Mouse (Mus musculus) liver, embryonic 13.5 days (tissue): ENCODE results near the gene Kazn. TPM values are rescaled to one million over a fixed set of nuclear protein-coding genes. Genes with fewer than 3 reads are reported as not detected.
A peak's percentile ranks its signal among the peaks of the same experiment; 100 is the strongest.

Experiments used
- ATAC-seq: fragments of 200-750 bp; cut with Nextera tagmentation; 2 replicates; pipeline ENCODE4 v1.8.0; 2017; ENCODE audit warnings: low read depth, mild to moderate bottlenecking, moderate number of reproducible peaks, moderate library complexity
- DNase-seq: peaks from one replicate; pipeline ENCODE4 v3.0.0; 2022
- H3K27ac ChIP-seq: fragments of 300-500 bp; sonication (generic); 2 replicates; pipeline ENCODE4 v1.5.1; 2015; ENCODE audit warnings: moderate library complexity, mild to moderate bottlenecking, inconsistent platforms
- H3K27me3 ChIP-seq: fragments of 300-500 bp; sonication (generic); 2 replicates; pipeline ENCODE4 v1.6.1; 2015; ENCODE audit warnings: mild to moderate bottlenecking, inconsistent platforms
- H3K36me3 ChIP-seq: fragments of 300-500 bp; sonication (generic); 2 replicates; pipeline ENCODE4 v1.6.1; 2015; ENCODE audit warnings: mild to moderate bottlenecking, inconsistent platforms
- H3K4me1 ChIP-seq: fragments of 300-500 bp; sonication (generic); replicated peaks from 2 replicates; pipeline ENCODE4 v1.6.1; 2015; ENCODE audit warnings: inconsistent platforms
- H3K4me2 ChIP-seq: fragments of 300-500 bp; sonication (generic); 2 replicates; pipeline ENCODE4 v1.6.1; 2015; ENCODE audit warnings: inconsistent platforms, mild to moderate bottlenecking, moderate library complexity
- H3K4me3 ChIP-seq: fragments of 300-500 bp; sonication (generic); replicated peaks from 2 replicates; pipeline ENCODE4 v1.5.1; 2015; ENCODE audit warnings: mild to moderate bottlenecking, inconsistent platforms
- H3K9ac ChIP-seq: fragments of 300-500 bp; sonication (generic); 2 replicates; pipeline ENCODE4 v1.6.1; 2015; ENCODE audit warnings: mild to moderate bottlenecking, inconsistent platforms
- H3K9me3 ChIP-seq: fragments of 300-500 bp; sonication (generic); replicated peaks from 2 replicates; pipeline ENCODE4 v1.6.1; 2016; ENCODE audit warnings: inconsistent platforms
- WGBS: fragments of 180-500 bp; shearing (Covaris S2); methylation state at CpG from one replicate; pipeline ENCODE4 v1.1.7; 2015; ENCODE audit not compliant: insufficient replicate concordance; 5-methylcytosine and 5-hydroxymethylcytosine counted together
- polyA plus RNA-seq: library from polyadenylated mRNA; unstranded; fragments of >200 nt; fragmentation: Nextera tagmentation; extraction: Ambion mirVana; gene quantifications from 2 replicates; pipeline ENCODE4 v1.2.1, GENCODE M21; 2015

The Kazn gene
- polyA plus RNA-seq, 1 experiment from 2014 or later = 0.65 TPM

DNA sequence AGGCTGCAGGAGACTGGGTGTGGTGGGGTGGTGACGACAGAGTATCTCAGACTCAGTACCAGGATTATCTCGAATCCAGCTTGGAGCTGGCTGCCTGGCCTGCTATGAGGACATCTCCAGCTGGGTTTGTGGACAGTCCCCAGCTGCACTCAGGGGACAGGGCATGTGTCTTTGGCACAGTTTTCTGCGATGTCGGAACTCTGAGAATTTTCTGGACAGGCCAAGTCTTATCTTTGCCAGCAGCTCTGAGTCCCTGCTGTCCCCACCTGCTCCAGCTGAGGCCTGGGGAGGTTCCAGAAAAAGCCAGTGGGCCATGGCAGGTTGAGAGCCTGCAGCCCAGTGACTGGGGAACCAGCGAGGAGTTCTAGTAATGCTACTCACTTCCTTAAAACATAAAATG, 82.7 kb downstream of the Kazn start:
- DNase-seq (no peak), ATAC-seq (no peak)
- H3K4me3 ChIP-seq = no peak overlapping the region
- H3K36me3 ChIP-seq = no peaks in the 10 kb centered on the region
- H3K9ac ChIP-seq = no peak overlapping the region
- H3K27ac ChIP-seq = no peak overlapping the region
- 76% methylated on average over 5 of the region's 5 CpGs for WGBS
- no peaks in the 10 kb centered on the region for H3K27me3 ChIP-seq
- 0 out of 2 replicates have a peak, but pooled peaks cover under 1% of the 10 kb centered on the region for H3K9me3 ChIP-seq
- no peak overlapping the region for H3K4me2 ChIP-seq
- no peaks in the 10 kb centered on the region for H3K4me1 ChIP-seq

DNA sequence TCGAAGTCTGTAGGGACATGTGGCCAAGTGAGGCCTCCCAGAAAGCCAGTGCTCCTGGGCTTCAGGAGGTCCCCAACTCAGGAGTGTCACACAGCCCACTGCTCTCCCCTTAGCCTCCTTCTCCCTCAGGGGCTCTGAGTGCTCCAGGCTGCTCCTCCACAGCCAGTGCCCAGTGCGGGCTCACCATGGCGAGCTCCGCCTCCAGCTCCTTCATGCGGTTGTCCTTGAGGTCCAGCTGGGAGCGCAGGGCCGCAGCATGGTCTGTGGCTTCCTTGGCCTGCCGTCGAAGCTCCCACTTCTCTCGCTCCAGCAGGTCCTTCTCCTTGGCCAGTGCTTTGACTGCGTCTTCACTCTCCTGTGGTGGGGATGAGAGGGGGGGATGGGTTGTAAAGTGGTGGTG, 85.0 kb downstream of the Kazn start:
- Histone ChIP-seq H3K4me2 (no peak overlapping the region), H3K9ac (no peak overlapping the region), H3K36me3 (no peaks in the 10 kb centered on the region), H3K4me1 (no peaks in the 10 kb centered on the region), H3K9me3 (no peaks in the 10 kb centered on the region), H3K27ac (no peak overlapping the region), H3K4me3 (no peak overlapping the region), H3K27me3 (no peaks in the 10 kb centered on the region)
- WGBS = 70% methylated on average over 11 of the region's 11 CpGs
- ATAC-seq = no peak
- no peak for DNase-seq

DNA sequence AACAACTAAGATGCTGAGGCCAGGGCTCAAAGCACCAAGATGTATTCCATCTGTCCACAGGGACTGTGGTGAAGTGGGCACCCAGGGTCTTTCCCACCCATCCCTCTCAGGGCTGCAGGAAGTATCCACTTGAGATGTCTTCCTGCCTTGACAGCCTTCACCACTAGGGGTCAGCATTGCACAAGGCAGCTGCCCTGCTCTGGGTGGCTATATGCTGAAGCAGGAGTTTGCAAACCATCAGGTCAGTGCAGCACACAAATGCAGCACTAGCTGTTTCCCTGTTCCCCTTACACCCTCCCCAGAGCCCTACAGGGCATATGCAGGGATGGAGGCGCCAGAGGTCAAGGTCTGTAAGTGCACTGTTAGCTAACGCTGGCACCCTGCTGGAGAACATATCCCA, 85.7 kb downstream of the Kazn start:
- H3K4me2 ChIP-seq = no peak overlapping the region
- no peaks in the 10 kb centered on the region for H3K27me3 ChIP-seq
- no peaks in the 10 kb centered on the region for H3K9me3 ChIP-seq
- ATAC-seq (peak; percentile 48), DNase-seq (peak; percentile 46)
- H3K36me3 ChIP-seq = no peaks in the 10 kb centered on the region
- H3K4me1 ChIP-seq = no peaks in the 10 kb centered on the region
- no peak overlapping the region for H3K9ac ChIP-seq
- no peak overlapping the region for H3K27ac ChIP-seq
- WGBS = 16% methylated on average over 2 of the region's 2 CpGs
- no peak overlapping the region for H3K4me3 ChIP-seq

DNA sequence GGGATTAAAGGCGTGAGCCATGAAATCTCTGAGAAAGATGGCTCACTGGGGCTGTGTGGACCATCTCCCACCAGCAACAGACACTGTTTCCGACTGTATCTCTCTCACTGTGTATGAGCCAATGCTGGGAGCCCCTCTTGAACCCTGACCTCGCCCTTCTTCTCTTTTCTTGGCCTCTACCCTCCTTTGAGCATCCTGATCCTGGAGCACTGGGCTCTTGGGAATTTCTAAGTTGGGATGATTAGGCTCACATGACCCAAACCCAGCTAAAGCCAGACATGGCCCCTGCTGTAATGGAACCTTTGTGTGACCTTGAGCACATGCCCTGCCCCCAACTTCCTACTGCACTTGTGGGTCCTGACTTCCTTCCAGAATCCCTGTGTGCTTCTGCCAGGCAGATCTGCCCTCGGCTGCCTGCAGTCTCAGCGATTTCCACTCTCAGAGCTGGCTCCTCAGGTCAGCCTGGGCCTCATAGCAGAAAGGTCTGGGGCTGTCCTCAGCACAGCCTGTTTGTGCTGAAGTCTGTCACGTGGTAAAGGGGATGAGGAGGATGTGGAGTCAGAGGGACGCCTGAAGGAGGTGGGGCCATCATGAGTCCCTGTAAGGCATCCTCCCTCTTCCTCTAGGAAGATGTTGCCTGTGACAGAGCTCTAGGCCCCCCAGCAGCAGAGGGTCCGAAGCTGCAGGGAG, 86.3 kb downstream of the Kazn start:
- H3K36me3 ChIP-seq = no peaks in the 10 kb centered on the region; the same call in 1 of the 2 replicates
- no peak overlapping the region for H3K4me2 ChIP-seq
- H3K9ac ChIP-seq = no peak overlapping the region
- no peak overlapping the region for H3K4me3 ChIP-seq
- H3K27ac ChIP-seq = no peak overlapping the region
- H3K4me1 ChIP-seq = no peaks in the 10 kb centered on the region
- ATAC-seq = peak; percentile 56
- no peak for DNase-seq
- H3K27me3 ChIP-seq = no peaks in the 10 kb centered on the region
- 37% methylated on average over 8 of the region's 8 CpGs for WGBS
- no peaks in the 10 kb centered on the region for H3K9me3 ChIP-seq

DNA sequence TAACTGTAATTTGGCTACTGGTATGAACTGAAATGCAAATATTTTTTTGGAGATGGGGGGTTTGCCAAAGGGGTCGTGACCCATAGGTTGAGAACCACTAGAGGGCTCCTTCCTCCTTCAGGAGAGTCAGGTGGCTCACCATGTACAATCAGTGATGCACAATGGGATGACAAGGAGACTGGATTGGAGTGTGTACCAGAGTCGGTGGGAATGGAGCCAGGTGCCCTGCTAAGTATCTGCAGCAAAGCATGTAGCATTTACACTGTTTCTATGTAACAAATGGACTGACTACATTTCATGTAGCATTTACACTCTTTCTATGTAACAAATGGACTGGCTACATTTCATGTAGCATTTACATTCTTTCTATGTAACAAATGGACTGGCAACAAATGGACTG, 89.1 kb downstream of the Kazn start:
- H3K4me2 ChIP-seq = no peak overlapping the region
- WGBS = 48% methylated on average over 2 of the region's 2 CpGs
- no peaks in the 10 kb centered on the region for H3K4me1 ChIP-seq
- ATAC-seq (no peak), DNase-seq (no peak)
- H3K4me3 ChIP-seq = no peak overlapping the region
- H3K9ac ChIP-seq = no peak overlapping the region
- no peak overlapping the region for H3K27ac ChIP-seq
- H3K9me3 ChIP-seq = no peaks in the 10 kb centered on the region
- no peaks in the 10 kb centered on the region for H3K27me3 ChIP-seq
- peaks cover 3% of the 10 kb centered on the region; the same call in 1 of the 2 replicates for H3K36me3 ChIP-seq

DNA sequence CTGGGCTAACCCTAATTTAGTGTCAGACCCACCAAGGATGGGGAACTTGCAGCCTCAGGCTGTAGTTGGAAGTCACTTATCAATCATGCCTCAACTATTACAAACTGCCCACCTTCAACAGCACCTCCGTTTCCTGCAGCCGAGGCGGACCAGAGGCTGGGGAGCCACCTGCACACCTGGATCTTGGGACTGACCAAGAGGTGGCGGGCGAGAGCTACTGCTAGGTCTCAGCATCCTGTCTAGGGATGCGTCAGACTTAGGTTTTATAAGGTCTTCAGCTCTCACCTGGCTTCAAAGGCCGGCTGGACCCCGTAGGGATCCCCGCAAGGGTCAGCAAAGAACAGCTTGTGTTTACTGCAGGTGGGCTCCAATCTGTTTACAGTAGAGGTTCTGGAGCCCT, 90.0 kb downstream of the Kazn start:
- no peaks in the 10 kb centered on the region for H3K9me3 ChIP-seq
- no peaks in the 10 kb centered on the region for H3K4me1 ChIP-seq
- no peak overlapping the region for H3K27ac ChIP-seq
- H3K9ac ChIP-seq = no peak overlapping the region
- no peaks in the 10 kb centered on the region for H3K27me3 ChIP-seq
- H3K4me3 ChIP-seq = no peak overlapping the region
- H3K36me3 ChIP-seq = peaks cover 3% of the 10 kb centered on the region; the same call in 1 of the 2 replicates
- no peak for ATAC-seq
- no peak overlapping the region for H3K4me2 ChIP-seq
- no peak for DNase-seq
- WGBS = 70% methylated on average over 9 of the region's 9 CpGs

DNA sequence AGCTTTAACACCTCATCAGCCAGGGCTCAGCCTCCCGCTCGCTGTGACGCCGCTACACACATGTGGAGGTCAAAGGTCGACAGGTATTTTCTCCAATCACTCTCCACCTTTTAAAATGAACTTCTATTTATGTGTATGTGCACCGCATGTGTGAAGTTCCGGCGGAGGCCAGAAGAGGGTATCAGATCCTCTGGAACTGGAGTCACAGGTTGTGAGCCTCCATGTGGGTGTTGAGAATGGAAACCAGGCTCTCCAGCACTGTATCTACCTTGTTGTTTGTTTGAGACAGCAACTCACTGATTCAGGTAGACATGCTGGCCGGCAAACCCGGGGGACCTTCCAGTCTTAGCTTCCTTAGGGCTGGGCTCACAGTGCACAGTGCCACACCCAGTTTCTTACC, 91.5 kb downstream of the Kazn start:
- H3K4me1 ChIP-seq = no peaks in the 10 kb centered on the region
- H3K9me3 ChIP-seq = no peaks in the 10 kb centered on the region
- ATAC-seq = no peak
- H3K4me3 ChIP-seq = no peak overlapping the region
- no peak for DNase-seq
- 86% methylated on average over 10 of the region's 10 CpGs for WGBS
- H3K27me3 ChIP-seq = no peaks in the 10 kb centered on the region
- no peak overlapping the region for H3K27ac ChIP-seq
- H3K4me2 ChIP-seq = no peak overlapping the region
- H3K9ac ChIP-seq = no peak overlapping the region
- H3K36me3 ChIP-seq = peaks cover 3% of the 10 kb centered on the region; the same call in 1 of the 2 replicates

DNA sequence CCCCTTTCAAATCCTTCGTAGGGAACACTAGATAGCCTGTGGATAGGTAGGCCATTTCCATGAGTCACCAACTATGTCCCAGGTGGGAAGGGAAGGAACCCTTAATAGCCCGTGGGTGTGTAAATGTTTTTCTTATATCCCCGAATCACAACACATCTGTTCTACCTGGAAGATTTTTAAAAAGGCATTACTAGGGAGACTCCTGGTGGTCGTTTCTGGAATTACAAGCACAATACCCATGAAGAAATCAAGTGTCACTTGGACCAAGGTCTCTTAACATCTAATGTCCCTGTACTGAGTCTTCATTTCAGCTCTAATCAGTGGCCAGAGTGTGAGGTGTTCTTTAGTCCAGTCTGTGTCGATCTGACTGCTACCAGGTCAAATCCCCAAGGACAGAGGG, 95.1 kb downstream of the Kazn start:
- WGBS = 31% methylated on average over 5 of the region's 5 CpGs
- H3K27me3 ChIP-seq = no peaks in the 10 kb centered on the region

DNA sequence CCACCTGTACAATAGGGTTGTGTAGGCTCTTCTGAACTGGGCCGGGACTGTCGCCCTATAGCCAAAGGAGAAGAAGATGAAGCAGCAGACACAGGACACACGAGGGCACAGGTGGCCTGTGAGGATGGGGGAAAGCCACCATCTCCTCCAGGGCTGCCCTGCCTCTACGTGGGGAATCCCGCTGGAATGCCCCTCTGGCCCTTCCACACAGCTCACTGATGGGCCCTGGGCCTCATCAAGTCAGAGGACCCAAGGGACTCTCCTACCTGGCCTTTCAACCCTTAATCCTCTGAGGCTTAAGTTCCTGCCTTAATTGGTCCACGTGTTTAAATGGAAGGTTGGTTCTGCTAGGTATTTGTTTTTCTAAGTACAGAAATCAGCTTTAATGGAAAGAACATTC, 95.9 kb downstream of the Kazn start:
- Histone ChIP-seq H3K27me3 (no peaks in the 10 kb centered on the region), H3K4me1 (no peaks in the 10 kb centered on the region), H3K4me3 (no peak overlapping the region), H3K9me3 (no peaks in the 10 kb centered on the region), H3K9ac (no peak overlapping the region), H3K36me3 (peaks cover 3% of the 10 kb centered on the region; the same call in 1 of the 2 replicates), H3K27ac (no peak overlapping the region), H3K4me2 (no peak overlapping the region)
- 64% methylated on average over 6 of the region's 6 CpGs for WGBS
- ATAC-seq = no peak
- no peak for DNase-seq

More for the DNA sequence above, 95.1 kb downstream of the Kazn start:
- DNase-seq (no peak), ATAC-seq (no peak)
- H3K9me3 ChIP-seq = no peaks in the 10 kb centered on the region
- H3K36me3 ChIP-seq = peaks cover 3% of the 10 kb centered on the region; the same call in 1 of the 2 replicates
- H3K4me2 ChIP-seq = no peak overlapping the region
- H3K4me1 ChIP-seq = no peaks in the 10 kb centered on the region
- no peak overlapping the region for H3K9ac ChIP-seq
- no peak overlapping the region for H3K27ac ChIP-seq
- no peak overlapping the region for H3K4me3 ChIP-seq

DNA sequence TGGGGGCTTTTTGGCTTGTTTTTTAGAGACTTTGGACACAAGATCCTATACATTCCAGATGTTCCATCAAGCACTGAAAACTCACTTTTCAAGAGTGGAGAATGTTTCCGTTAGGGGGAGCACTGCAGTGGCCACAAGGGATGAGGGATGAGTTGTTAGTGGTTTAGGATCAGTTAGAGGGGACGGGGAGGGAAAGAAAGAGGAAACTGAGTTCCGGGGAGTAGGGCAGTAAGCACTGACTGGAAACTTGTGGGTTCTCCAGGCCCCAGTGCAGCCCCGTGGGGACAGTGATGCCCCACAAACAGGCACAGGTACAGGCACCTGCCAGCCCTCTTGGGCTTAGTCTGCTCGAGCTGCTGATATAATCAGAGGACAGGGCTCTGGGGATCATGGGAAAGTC, 99.5 kb downstream of the Kazn start:
- ATAC-seq = no peak
- WGBS = 39% methylated on average over 5 of the region's 5 CpGs
- Histone ChIP-seq H3K9ac (no peak overlapping the region), H3K4me2 (no peak overlapping the region), H3K9me3 (no peaks in the 10 kb centered on the region), H3K4me3 (no peak overlapping the region), H3K27me3 (no peaks in the 10 kb centered on the region), H3K27ac (no peak overlapping the region), H3K4me1 (no peaks in the 10 kb centered on the region), H3K36me3 (no peaks in the 10 kb centered on the region)
- DNase-seq = no peak

DNA sequence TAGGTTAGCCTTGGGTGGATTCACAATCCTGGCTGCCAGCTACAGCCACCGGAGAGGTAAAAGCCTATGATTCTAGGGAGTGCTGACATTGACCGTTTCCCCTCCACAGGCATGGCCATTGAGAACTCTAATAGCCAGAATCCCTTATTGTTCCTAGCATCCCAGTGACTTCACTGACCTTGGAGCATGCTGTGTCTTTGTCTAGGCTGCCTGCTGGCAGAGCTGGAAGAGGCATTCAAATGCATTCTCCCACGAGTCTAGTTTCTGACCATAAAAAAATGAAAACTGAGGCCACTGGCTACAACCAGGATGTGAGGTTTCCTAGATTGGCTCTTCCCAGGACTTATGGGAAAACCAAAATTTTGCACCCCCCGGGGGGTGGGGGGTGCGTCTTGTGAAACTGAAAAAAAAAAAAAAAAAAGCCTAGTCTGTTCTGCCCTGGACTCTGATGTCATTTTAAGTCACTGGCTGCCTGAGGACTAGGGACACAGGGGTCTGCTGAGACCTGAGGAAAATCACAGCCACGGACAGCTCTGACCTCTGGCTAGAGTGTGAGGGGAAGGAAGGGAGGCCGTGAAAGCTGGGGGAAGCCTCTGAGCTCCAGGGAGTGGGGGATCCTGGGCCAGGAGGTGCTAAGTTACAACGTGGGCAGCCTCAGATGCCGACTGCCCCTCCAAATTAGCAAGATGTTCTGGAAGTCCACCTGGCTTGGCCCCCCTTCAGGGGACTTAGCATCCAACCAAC, 100.7 kb downstream of the Kazn start:
- no peak overlapping the region for H3K27ac ChIP-seq
- H3K9me3 ChIP-seq = no peaks in the 10 kb centered on the region
- no peak overlapping the region for H3K4me3 ChIP-seq
- DNase-seq = no peak
- no peak overlapping the region for H3K4me2 ChIP-seq
- no peaks in the 10 kb centered on the region for H3K4me1 ChIP-seq
- WGBS = 58% methylated on average over 9 of the region's 9 CpGs
- no peak for ATAC-seq
- no peaks in the 10 kb centered on the region for H3K27me3 ChIP-seq
- H3K36me3 ChIP-seq = no peaks in the 10 kb centered on the region
- H3K9ac ChIP-seq = no peak overlapping the region
